In the genomic region with DNA sequence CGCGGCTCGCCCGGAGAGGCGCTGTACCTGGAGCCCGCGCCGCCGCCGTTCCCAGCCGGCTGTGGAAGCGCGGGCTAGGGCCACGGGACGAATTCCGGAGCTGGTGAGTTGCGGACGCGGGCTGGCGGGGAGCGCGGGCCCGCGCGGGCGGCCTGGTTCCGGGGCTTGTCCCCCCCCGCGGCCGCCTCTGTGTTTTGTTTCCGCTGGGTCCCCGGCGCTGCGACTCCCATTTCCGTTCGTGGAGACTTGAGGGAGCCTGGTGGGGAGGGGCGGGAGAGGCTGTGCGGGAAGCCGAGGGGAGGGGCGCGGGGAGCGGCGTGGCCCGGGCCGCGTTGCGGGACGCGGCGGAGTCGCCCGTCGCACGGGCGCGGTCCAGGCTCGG, we compare ENCODE assay signal across 8 mouse cellular contexts. TPM values are rescaled to one million over a fixed set of nuclear protein-coding genes. Genes with fewer than 3 reads are reported as not detected.
DNase-seq lines count a peak whose midpoint lies in the region; ATAC-seq and TF ChIP-seq lines count a peak whose summit lies in the region.

TSS of gene Atp5j (minus strand) at position 185 of the 382 bp plus-strand sequence.

- peak within 1 kb of the TSS; percentile 100 for H3K9ac ChIP-seq in hindbrain, postnatal 0 days (replicated peaks; ENCODE audit: low read length)

- no peaks in the 10 kb centered on the region for H3K27me3 ChIP-seq in hindbrain, postnatal 0 days (ENCODE audit: insufficient read depth, low read length)

- peaks cover 5% of the 10 kb centered on the region; the same call in 1 of the 2 replicates for H3K36me3 ChIP-seq in hindbrain, postnatal 0 days (ENCODE audit: insufficient read depth, low read length)

- peaks cover 3% of the 10 kb centered on the region; the same call in 1 of the 2 replicates for H3K4me1 ChIP-seq in hindbrain, postnatal 0 days (ENCODE audit: insufficient read depth, low read length)

- H3K9me3 ChIP-seq in hindbrain, postnatal 0 days (ENCODE audit: low read length), result no peaks in the 10 kb centered on the region

- H3K27ac ChIP-seq in hindbrain, postnatal 0 days, result peak within 1 kb of the TSS; percentile 97

- DNase-seq in adrenal gland, adult 18-20 months (ENCODE audit: low spot score in 2 of 2), result peak; percentile 78 to 79
- peak; percentile 54 for DNase-seq in embryo, embryonic 10 days (ENCODE audit: low spot score)
- DNase-seq in gastrocnemius, postnatal 10 days, result peak; percentile 83
- DNase-seq in hindbrain, postnatal 0 days (ENCODE audit: low spot score), result peak; percentile 85
- peak; percentile 82 to 89 for DNase-seq in left cerebral cortex, adult 18-20 months (ENCODE audit: low spot score in 2 of 2)
- DNase-seq in lung, postnatal 36 days, result peak; percentile 93
- peak; percentile 84 to 87 for DNase-seq in right cerebral cortex, adult 2 months (ENCODE audit: low spot score in 2 of 2)
- DNase-seq in yolk sac, embryonic 10.5 days (ENCODE audit: low spot score), result peak; percentile 85

- peak within 1 kb of the TSS; percentile 63 for H3K4me2 ChIP-seq in hindbrain, postnatal 0 days (ENCODE audit: low read depth, low read length)

- peak within 1 kb of the TSS; percentile 100 for H3K4me3 ChIP-seq in hindbrain, postnatal 0 days (ENCODE audit: low read length)

- ATAC-seq in hindbrain, postnatal 0 days, result peak; percentile 60

- WGBS in hindbrain, postnatal 0 days, result under 1% methylated on average over 38 of the region's 57 CpGs

- TF ChIP-seq CTCF in hindbrain, postnatal 0 days (IDR thresholded peaks at IDR 0.05; ENCODE audit: low read depth), result no peak

RNA-seq across cellular contexts. Expression of gene Atp5j, which starts in this region (rescaled TPM):
- total RNA-seq in adrenal gland, adult 18-20 months (2021), result 100 to 1,000 TPM; 410 to 505 TPM
- total RNA-seq in gastrocnemius, postnatal 10 days (2021), result 1,000 to 10,000 TPM in 1 of 2 experiments, 100 to 1,000 TPM in 1; 958 to 1,126 TPM
- 127 and 151 TPM in 2 replicates for total RNA-seq in hindbrain, postnatal 0 days (2014; rRNA removed)
- polyA plus RNA-seq in hindbrain, postnatal 0 days (2015; fragmentation: Nextera tagmentation; extraction: Ambion mirVana), result 1,026 and 1,029 TPM in 2 replicates
- total RNA-seq in left cerebral cortex, adult 18-20 months (2021), result 100 to 1,000 TPM; 398 to 408 TPM

Comparison
In these comparisons a context has a peak if more than half of its experiments do, and no peak if none do; other contexts are left out.
1. Peak in every context shown above with its lines: DNase-seq, ATAC-seq, H3K4me3 ChIP-seq and H3K27ac ChIP-seq.